Mouse (Mus musculus): ENCODE results near the gene Ascc1. TPM values are rescaled to one million over a fixed set of nuclear protein-coding genes. Genes with fewer than 3 reads are reported as not detected.
"Not testable (repeated sequence)": the region's sequence is repeated elsewhere in the genome, so short reads cannot be mapped to it uniquely, and the experiment has no call there.

Ascc1 gene
- total RNA-seq, 2 experiments from 2014 or later = 11.4 to 12.0 TPM

- no peak for DNase-seq
Measured at GRCm38 (mm10) chr10:60115345-60116185, 113.0 kb downstream of the Ascc1 start.

- no peak for DNase-seq
Measured at GRCm38 (mm10) chr10:60116997-60117396, 114.4 kb downstream of the Ascc1 start.

- no peak for DNase-seq
Measured at GRCm38 (mm10) chr10:60118464-60118863, 115.9 kb downstream of the Ascc1 start.

- DNase-seq = no peak
Measured at GRCm38 (mm10) chr10:60120630-60121029, 118.0 kb downstream of the Ascc1 start.

GRCm38 (mm10) chr10:60124078-60124477 lies 121.5 kb downstream of the Ascc1 start:
- DNase-seq = no peak

- DNase-seq = no peak
Measured at GRCm38 (mm10) chr10:60125529-60126327, 123.1 kb downstream of the Ascc1 start.

GRCm38 (mm10) chr10:60128287-60128686 lies 125.7 kb downstream of the Ascc1 start:
- no peak for DNase-seq

GRCm38 (mm10) chr10:60130504-60130903 lies 127.9 kb downstream of the Ascc1 start:
- no peak for DNase-seq

- no peak for DNase-seq
Measured at GRCm38 (mm10) chr10:60133501-60133900, 130.9 kb downstream of the Ascc1 start.

- DNase-seq = no peak
Measured at GRCm38 (mm10) chr10:60134201-60134600, 131.6 kb downstream of the Ascc1 start.

- not testable (repeated sequence) for DNase-seq
Measured at GRCm38 (mm10) chr10:60136010-60136409, 133.4 kb downstream of the Ascc1 start.

- DNase-seq = no peak
Measured at GRCm38 (mm10) chr10:60136935-60137334, 134.3 kb downstream of the Ascc1 start.

GRCm38 (mm10) chr10:60138680-60139079 lies 136.1 kb downstream of the Ascc1 start:
- DNase-seq = no peak

GRCm38 (mm10) chr10:60140751-60141150 lies 138.1 kb downstream of the Ascc1 start:
- DNase-seq = no peak

GRCm38 (mm10) chr10:60141656-60142160 lies 139.1 kb downstream of the Ascc1 start:
- no peak for DNase-seq

- DNase-seq = not testable (repeated sequence)
Measured at GRCm38 (mm10) chr10:60147510-60148047, 145.0 kb downstream of the Ascc1 start.

- DNase-seq = peak; percentile 47
Measured at GRCm38 (mm10) chr10:60148087-60148486, 145.5 kb downstream of the Ascc1 start.

Small RNA genes within 50 kb of the gene (microRNA-seq; reads per million reads assigned to microRNA genes)
- gene Mir6906 (ENCODE audit: borderline replicate concordance in 2 of 2) = 0 reads per million in 2 experiments

Other genes with a start within 250 kb of the Ascc1 start
- gene Dnajb12, start 123.2 kb upstream of the Ascc1 start, total RNA-seq (2021) = 10 to 100 TPM; 49.4 to 49.8 TPM
- gene Ddit4, start 51.0 kb upstream of the Ascc1 start, total RNA-seq (2021) = 10 to 100 TPM in 1 of 2 experiments, 1 to 10 TPM in 1; 8.6 to 11.4 TPM
- gene Anapc16, start 330 bp downstream of the Ascc1 start, total RNA-seq (2021) = 10 to 100 TPM; 40.7 to 40.9 TPM
- gene Spock2, start 103.4 kb downstream of the Ascc1 start, total RNA-seq (2021) = 1 to 10 TPM; 4.7 to 5.7 TPM
- under 1 TPM; 0.26 to 0.51 TPM for gene Chst3, start 216.5 kb downstream of the Ascc1 start, total RNA-seq (2021)

All from gastrocnemius, postnatal 25 days (tissue).